Mouse (Mus musculus) colon, adult 2 months (tissue): ENCODE results near the gene Kcnmb3. TPM values are rescaled to one million over a fixed set of nuclear protein-coding genes. Genes with fewer than 3 reads are reported as not detected.

Experiments
- polyA plus RNA-seq: library from polyadenylated mRNA; depleted of rRNA; stranded (reverse); fragments of >200 nt; gene quantifications from 2 replicates; pipeline ENCODE4 v1.2.3, GENCODE M21; 2012; rRNA removed

The Kcnmb3 gene
- not detected in 2 replicates for polyA plus RNA-seq

GRCm38 (mm10) chr3:32492097-32493090 lies at the start of gene Kcnmb3:
Gene Kcnmb3 (minus strand): TSS chr3:32492231.

DNA sequence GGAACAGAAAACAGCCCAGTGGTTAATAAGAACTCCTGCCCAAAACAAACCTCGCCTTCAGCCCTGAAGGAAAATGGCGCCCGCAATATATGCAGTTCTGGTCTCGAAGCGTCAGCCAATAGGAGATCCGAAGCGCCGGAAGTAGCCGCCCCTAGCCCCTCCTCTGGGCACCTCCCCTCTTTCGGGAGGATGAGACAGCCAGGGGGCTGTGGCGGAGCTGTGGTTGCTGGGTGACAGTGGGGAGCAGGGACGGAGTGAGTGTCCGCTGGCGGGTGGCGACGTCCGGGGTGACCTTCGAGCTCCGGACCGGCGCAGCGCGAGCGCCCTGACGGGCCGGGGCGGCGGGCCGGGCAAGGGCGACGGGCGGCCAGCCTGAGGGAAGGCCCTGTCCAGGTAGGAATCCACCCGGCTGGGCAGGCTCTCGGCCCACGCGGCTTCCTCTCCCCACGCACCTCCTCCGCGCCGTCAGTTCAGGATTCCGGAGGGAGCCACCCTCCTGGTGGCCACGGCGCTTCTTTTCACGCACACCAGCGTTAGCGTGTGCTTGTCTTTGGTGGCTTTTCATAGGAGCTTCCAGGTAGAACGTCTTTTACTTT lies 37.4 kb upstream of the Kcnmb3 start, which contains the start of gene Mfn1:
Gene Mfn1, plus strand, starts transcription at position 163 of the 596 bp plus-strand sequence.

DNA sequence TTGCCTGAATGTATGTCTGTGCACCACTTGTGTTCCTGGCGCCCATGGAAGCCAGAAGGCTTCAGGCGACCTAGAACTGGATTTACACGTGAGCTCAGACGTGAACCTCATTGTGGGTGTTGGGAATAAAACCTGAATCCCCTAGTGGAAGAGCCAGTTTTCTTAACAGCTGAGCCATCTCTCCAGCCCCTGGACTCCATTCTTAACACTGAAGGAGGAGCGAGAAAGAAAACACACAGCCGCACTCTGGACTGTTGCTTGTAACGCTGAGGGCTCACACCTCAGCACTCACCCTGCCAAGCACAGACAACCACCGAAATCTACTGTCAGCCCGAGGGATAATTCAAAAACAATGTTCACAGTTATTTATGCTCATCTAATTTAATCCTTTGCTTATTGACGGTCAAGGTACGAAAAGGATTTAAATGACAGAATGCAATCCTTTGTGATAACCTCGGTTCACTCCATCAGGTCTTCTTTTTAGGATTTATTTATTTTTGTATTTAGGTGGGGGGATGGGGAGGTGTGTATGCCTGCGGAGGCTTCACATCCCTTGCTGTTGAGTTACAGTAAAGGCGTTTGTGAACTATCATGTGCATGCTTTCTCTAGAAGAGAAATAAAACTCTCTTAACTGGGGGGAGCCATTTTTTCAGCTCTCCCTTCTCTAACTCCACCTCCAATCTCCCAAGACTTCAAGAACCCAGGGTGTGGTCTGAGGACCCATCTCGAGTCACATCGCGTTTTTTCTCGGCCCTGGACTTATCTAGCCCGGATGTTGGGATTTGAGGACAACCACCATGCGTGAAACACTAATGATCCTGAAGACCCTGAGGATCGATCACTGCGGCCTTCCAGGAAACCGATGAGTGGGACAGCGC lies 17.7 kb upstream of the Kcnmb3 start, which contains the start of gene Zfp639:
Gene Zfp639, plus strand, starts transcription at position 764 of the 879 bp plus-strand sequence.

Other genes starting within 250 kb of the Kcnmb3 start
- 8.7 and 12.0 TPM in 2 replicates for gene Zmat3, start 126.2 kb downstream of the Kcnmb3 start, polyA plus RNA-seq
- 3.1 and 3.6 TPM in 2 replicates for gene Pik3ca, start 94.6 kb downstream of the Kcnmb3 start, polyA plus RNA-seq
- 14.7 and 16.2 TPM in 2 replicates for gene Zfp639, start 18.0 kb upstream of the Kcnmb3 start, polyA plus RNA-seq
- 10.5 and 10.8 TPM in 2 replicates for gene Mfn1, start 37.2 kb upstream of the Kcnmb3 start, polyA plus RNA-seq
- 11.8 and 15.2 TPM in 2 replicates for gene Gnb4, start 124.4 kb upstream of the Kcnmb3 start, polyA plus RNA-seq
- 12.9 and 14.5 TPM in 2 replicates for gene Actl6a, start 214.1 kb upstream of the Kcnmb3 start, polyA plus RNA-seq
- 277 and 290 TPM in 2 replicates for gene Ndufb5, start 244.8 kb upstream of the Kcnmb3 start, polyA plus RNA-seq
- gene Mrpl47, start 245.4 kb upstream of the Kcnmb3 start, polyA plus RNA-seq = 0.81 and 1.2 TPM in 2 replicates